Mouse (Mus musculus) monocyte, adult 2 months (primary cell): Measurements from ENCODE around the gene 2900011O08Rik.
"Not testable (repeated sequence)": the region's sequence is repeated elsewhere in the genome, so short reads cannot be mapped to it uniquely, and the experiment has no call there.

Source experiments
- DNase-seq, 2 experiments: peaks; one replicate each; pipeline ENCODE4 v3.0.0; 2022; ENCODE audit warnings: low spot score in 2 of 2, low read depth in 1 of 2

The 2900011O08Rik gene

GRCm38 (mm10) chr16:14059118-14059854 lies 72.9 kb downstream of the 2900011O08Rik start:
- no peak for DNase-seq

GRCm38 (mm10) chr16:14059869-14060268 lies 73.5 kb downstream of the 2900011O08Rik start:
- DNase-seq, result no peak

GRCm38 (mm10) chr16:14066571-14066970 lies 80.2 kb downstream of the 2900011O08Rik start:
- DNase-seq, result not testable (repeated sequence)

- DNase-seq, result not testable (repeated sequence)
Observed at GRCm38 (mm10) chr16:14068701-14069100, 82.3 kb downstream of the 2900011O08Rik start.

- DNase-seq, result no peak
Observed at GRCm38 (mm10) chr16:14070471-14071169, 84.2 kb downstream of the 2900011O08Rik start.

- no peak for DNase-seq
Observed at GRCm38 (mm10) chr16:14082925-14083324, 96.5 kb downstream of the 2900011O08Rik start.

GRCm38 (mm10) chr16:14088249-14088648 lies 101.8 kb downstream of the 2900011O08Rik start:
- DNase-seq, result peak; percentile 3 to 23

GRCm38 (mm10) chr16:14089296-14089695 lies 102.9 kb downstream of the 2900011O08Rik start:
- no peak for DNase-seq

GRCm38 (mm10) chr16:14091771-14092170 lies 105.4 kb downstream of the 2900011O08Rik start:
- no peak for DNase-seq

- no peak for DNase-seq
Observed at GRCm38 (mm10) chr16:14105891-14106290, 119.5 kb downstream of the 2900011O08Rik start.

GRCm38 (mm10) chr16:14109651-14110230 lies 123.3 kb downstream of the 2900011O08Rik start:
- DNase-seq, result no peak

GRCm38 (mm10) chr16:14110922-14111321 lies 124.5 kb downstream of the 2900011O08Rik start:
- DNase-seq, result no peak

GRCm38 (mm10) chr16:14112133-14112532 lies 125.7 kb downstream of the 2900011O08Rik start:
- no peak for DNase-seq

- DNase-seq, result no peak
Observed at GRCm38 (mm10) chr16:14112742-14113141, 126.3 kb downstream of the 2900011O08Rik start.

- DNase-seq, result no peak
Observed at GRCm38 (mm10) chr16:14117299-14117698, 130.9 kb downstream of the 2900011O08Rik start.

GRCm38 (mm10) chr16:14120941-14121340 lies 134.5 kb downstream of the 2900011O08Rik start:
- DNase-seq, result no peak

- no peak for DNase-seq
Observed at GRCm38 (mm10) chr16:14121563-14121962, 135.2 kb downstream of the 2900011O08Rik start.

- DNase-seq, result no peak
Observed at GRCm38 (mm10) chr16:14122586-14122985, 136.2 kb downstream of the 2900011O08Rik start.

- DNase-seq, result no peak
Observed at GRCm38 (mm10) chr16:14123901-14124300, 137.5 kb downstream of the 2900011O08Rik start.

- no peak for DNase-seq
Observed at GRCm38 (mm10) chr16:14124709-14125108, 138.3 kb downstream of the 2900011O08Rik start.

- no peak for DNase-seq
Observed at GRCm38 (mm10) chr16:14125253-14125652, 138.8 kb downstream of the 2900011O08Rik start.

GRCm38 (mm10) chr16:14128977-14129376 lies 142.6 kb downstream of the 2900011O08Rik start:
- no peak for DNase-seq
